Mouse (Mus musculus): ENCODE data around the gene Klf7. TPM values are rescaled to one million over a fixed set of nuclear protein-coding genes. Genes with fewer than 3 reads are reported as not detected.

Klf7 gene
- total RNA-seq, 2 experiments from 2014 or later, result 30.1 to 31.9 TPM

DNA sequence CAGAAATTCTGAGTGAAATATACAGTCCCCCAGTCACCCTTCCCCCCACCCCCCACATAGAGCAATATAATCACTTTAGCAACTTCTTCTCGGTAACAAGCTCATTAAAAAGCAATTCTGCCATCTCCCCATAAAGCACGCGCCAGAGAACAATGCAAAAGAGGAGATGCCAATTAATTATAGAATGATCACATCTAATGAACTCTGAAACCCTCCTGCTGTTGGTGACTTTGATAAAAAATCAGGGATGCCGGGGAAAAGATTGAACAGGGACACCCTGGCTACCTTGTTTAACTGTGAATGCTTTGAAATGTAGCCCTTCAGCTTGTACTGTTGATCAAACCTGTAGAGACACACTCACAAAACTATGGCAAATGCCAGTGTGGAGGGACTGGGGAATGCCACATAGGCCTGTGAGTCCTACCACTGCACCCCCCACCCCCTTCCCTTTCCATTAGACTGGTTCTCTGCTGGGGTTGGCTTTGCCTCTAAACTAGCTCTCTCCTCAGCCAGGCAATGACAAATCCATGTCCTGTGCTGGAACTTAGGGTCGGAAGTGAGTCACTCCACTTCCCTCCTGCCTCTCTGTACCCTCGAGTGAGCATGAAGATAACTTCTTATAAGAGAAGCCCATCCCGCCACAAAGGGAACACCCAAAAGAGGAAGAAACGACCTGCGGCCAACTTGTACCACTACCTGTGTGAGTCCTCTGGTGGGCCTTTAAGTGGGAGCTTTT lies 43.9 kb downstream of the Klf7 start:
- DNase-seq (ENCODE audit: low spot score in 2 of 2), result no peak
- no peak for TF ChIP-seq CTCF (conservative IDR thresholded peaks at IDR 0.05)
- Histone ChIP-seq H3K4me3 (no peak overlapping the region), H3K27ac (peak overlapping the region; percentile 56; the same call in 1 of the 2 replicates)

DNA sequence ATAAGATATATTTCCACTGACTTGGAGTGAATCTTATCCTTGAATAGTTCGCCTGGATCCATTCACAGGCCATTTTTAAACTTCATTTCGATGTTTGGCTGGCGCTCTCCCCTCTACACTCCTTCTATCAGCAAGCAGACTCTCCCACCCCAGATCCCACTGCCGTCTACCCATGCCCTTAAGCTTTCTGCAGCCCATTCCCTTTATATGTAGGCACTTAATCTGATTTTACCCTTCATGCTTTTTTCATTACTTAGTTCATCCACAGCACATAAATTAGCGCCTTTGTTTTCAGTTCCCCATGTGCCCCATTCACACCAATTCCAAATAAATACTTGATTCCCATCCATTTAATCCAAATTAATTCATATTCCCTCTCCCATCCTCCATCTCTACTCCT lies 48.0 kb downstream of the Klf7 start:
- DNase-seq (ENCODE audit: low spot score in 2 of 2), result no peak
- TF ChIP-seq CTCF (conservative IDR thresholded peaks at IDR 0.05), result no peak
- H3K4me3 ChIP-seq, result no peak overlapping the region
- H3K27ac ChIP-seq, result no peak overlapping the region

- no peak for DNase-seq (ENCODE audit: low spot score in 2 of 2)
- Histone ChIP-seq H3K4me3 (no peak overlapping the region), H3K27ac (no peak overlapping the region)
- TF ChIP-seq CTCF (conservative IDR thresholded peaks at IDR 0.05), result no peak
Observed at GRCm38 (mm10) chr1:64070947-64071346, 51.1 kb downstream of the Klf7 start.

GRCm38 (mm10) chr1:64066320-64067254 lies 55.5 kb downstream of the Klf7 start:
- H3K27ac ChIP-seq, result peak overlapping the region; percentile 79
- no peak for TF ChIP-seq CTCF (conservative IDR thresholded peaks at IDR 0.05)
- DNase-seq (ENCODE audit: low spot score in 2 of 2), result peak; percentile 41 to 82
- no peak overlapping the region for H3K4me3 ChIP-seq

DNA sequence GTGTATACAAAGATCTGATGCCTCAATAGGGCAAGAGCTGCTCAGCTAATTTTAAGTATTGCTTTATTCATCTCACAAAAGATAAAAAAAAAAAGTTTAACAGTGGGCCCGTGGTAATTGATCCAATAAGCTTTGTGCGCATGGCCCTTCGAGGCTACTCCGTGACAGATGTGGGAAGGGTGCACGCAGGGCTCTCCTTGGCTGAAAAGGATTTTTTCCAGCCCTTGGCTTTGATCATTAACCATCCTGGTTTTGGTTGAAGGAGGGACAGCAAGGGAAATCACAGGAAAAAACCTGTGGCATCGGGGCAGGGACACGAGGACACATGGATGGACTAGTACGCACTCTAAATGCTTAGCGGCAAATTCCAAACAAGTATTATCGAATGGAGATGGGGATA lies 60.6 kb downstream of the Klf7 start:
- Histone ChIP-seq H3K27ac (peak overlapping the region; percentile 81), H3K4me3 (no peak overlapping the region)
- DNase-seq (ENCODE audit: low spot score in 2 of 2), result no peak
- no peak for TF ChIP-seq CTCF (conservative IDR thresholded peaks at IDR 0.05)

GRCm38 (mm10) chr1:64060699-64061454 lies 61.2 kb downstream of the Klf7 start:
- Histone ChIP-seq H3K4me3 (no peak overlapping the region), H3K27ac (peak overlapping the region; percentile 81)
- DNase-seq (ENCODE audit: low spot score in 2 of 2), result no peak
- TF ChIP-seq CTCF (conservative IDR thresholded peaks at IDR 0.05), result no peak

DNA sequence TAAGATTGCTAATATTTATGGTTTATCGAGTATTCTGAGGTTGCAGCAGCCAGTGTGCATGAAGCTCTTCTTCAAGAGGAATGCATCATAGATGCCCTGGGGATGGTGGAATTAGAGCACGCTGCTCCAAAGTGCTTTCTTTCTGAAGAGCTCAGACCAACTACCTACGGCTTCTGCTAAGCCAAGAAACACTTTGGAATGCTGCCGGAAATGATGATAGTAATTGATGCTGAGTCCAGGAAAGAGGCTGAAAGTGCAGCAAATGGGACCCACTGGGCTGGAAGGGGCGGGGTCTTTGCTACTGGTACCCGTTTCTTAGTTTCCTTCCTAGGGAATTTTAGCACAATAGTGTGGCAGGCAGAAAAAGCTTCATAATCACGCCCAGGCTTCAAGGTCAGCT lies 62.0 kb downstream of the Klf7 start:
- no peak for TF ChIP-seq CTCF (conservative IDR thresholded peaks at IDR 0.05)
- Histone ChIP-seq H3K4me3 (no peak overlapping the region), H3K27ac (peak overlapping the region; percentile 81)
- DNase-seq (ENCODE audit: low spot score in 2 of 2), result no peak

DNA sequence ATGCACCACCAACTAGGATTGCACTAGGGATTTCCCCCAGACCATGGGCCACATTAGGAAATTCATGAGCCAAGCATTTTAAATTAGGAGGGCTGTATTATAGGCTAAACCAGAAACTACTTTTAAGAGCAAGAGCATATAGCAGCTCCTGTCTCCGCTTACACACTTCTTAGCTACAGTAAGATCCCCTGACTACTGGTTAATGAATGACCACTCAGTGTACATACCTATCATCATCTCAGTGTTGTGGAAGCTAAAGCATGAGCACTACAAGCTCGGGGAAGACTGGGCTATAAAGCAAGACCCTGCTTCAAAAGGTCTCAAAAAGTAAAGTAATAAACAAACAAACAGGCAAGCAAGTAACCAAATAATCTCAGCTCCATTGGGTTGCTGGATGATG lies 65.5 kb downstream of the Klf7 start:
- no peak for DNase-seq (ENCODE audit: low spot score in 2 of 2)
- H3K27ac ChIP-seq, result peak overlapping the region; percentile 74
- no peak overlapping the region for H3K4me3 ChIP-seq
- no peak for TF ChIP-seq CTCF (conservative IDR thresholded peaks at IDR 0.05)

GRCm38 (mm10) chr1:64055978-64056377 lies 66.1 kb downstream of the Klf7 start:
- peak; percentile 58 to 69 for DNase-seq (ENCODE audit: low spot score in 2 of 2)
- H3K27ac ChIP-seq, result peak overlapping the region; percentile 74
- H3K4me3 ChIP-seq, result no peak overlapping the region
- no peak for TF ChIP-seq CTCF (conservative IDR thresholded peaks at IDR 0.05)

GRCm38 (mm10) chr1:64055210-64055609 lies 66.9 kb downstream of the Klf7 start:
- peak overlapping the region; percentile 74 for H3K27ac ChIP-seq
- no peak for TF ChIP-seq CTCF (conservative IDR thresholded peaks at IDR 0.05)
- H3K4me3 ChIP-seq, result no peak overlapping the region
- no peak for DNase-seq (ENCODE audit: low spot score in 2 of 2)

DNA sequence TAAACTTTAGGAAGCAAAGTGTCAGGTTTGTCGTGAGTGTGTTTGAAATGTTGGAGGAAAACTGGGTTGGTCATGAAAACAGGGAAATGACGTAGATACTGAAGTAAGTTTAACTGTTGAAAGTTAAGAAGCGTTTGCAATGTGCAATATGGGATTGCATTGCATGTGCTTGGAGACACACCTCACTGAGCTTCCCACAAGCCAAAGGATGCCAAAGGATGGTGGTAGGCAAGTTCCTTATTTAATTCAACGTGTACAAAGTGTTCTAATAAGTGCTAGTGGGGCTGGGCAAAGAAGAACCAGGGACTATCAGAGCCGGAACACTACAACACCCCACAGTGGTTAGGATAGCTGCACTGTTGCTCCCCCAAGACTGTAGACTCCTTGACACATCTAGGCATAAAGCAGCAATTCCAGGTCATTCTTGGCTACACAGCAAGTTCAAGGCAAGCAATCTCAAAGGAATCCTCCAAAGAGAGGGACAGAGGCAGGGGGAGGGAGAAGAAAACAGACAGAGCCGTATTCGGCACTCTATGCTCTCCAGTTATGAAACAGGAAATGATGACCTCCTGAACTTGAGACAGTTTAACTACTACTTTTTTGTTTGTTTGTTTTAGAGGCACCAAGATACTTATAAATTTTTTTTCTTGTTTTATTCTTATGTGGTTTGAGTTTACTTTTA lies 69.9 kb downstream of the Klf7 start:
- no peak overlapping the region for H3K4me3 ChIP-seq
- TF ChIP-seq CTCF (conservative IDR thresholded peaks at IDR 0.05), result no peak
- no peak for DNase-seq (ENCODE audit: low spot score in 2 of 2)
- no peak overlapping the region for H3K27ac ChIP-seq

DNA sequence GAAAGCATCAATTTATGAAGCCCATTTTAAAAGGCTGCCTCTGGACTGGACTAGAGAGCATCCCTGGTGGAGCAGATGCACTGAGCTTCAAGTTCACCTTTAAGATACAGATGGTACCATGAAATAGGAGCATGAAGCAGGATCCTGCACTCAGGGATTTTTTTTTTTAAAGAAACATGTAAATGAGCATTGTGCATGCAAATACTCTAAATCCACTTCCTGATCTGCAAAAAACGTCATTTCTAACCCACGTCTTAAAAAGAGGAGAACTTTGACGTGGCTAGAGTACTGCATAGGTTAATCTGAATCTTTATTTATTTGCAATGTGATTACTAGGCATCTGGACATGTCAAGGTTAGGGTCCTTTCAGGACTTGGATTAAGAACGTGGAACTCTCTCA lies 73.5 kb downstream of the Klf7 start:
- TF ChIP-seq CTCF (conservative IDR thresholded peaks at IDR 0.05), result no peak
- no peak for DNase-seq (ENCODE audit: low spot score in 2 of 2)
- H3K4me3 ChIP-seq, result no peak overlapping the region
- H3K27ac ChIP-seq, result peak overlapping the region; percentile 0; the same call in 1 of the 2 replicates

All from layer of hippocampus, adult 2 months (tissue).